Mouse (Mus musculus): ENCODE results near the gene Lrrfip1. TPM values are rescaled to one million over a fixed set of nuclear protein-coding genes. Genes with fewer than 3 reads are reported as not detected.

Gene Lrrfip1
- 20.5 TPM for polyA plus RNA-seq (2014; fragmentation: Illumina TruSeq; extraction: RNeasy Lipid Tissue Mini Kit (QIAGEN cat#74804); ENCODE audit: low read depth, low replicate concordance)

DNA sequence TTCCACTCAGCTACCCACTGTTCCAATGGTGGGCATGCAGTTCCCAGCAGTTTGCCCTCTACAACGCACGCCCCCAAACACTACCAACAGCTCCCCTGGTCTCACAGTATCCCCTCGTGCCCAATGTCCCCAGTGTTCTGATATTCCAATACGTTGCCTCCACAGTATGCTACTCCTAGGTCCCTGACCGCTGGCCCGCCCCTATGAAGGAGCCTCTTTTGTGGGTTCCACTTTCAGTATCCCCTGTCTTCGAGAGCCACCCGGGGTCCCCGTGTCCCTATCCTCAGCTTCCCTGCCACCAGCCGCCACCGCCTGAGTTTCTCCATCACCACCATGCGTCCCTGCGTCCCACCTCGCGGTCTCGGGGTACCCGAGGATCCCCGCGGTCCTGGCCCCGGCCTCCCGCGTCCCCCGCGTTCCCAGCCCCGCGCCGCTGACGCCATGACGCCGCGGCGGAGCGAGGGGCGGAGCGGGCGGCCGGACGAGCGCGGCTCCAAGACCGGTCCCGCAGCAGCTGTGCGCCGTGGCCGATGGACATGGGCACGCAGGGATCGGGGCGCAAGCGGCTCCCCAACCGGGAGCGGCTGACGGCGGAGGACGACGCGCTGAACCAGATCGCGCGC is at the start of gene Lrrfip1:
Lrrfip1 (plus strand) TSS at position 470 of the 623 bp plus-strand sequence.

DNA sequence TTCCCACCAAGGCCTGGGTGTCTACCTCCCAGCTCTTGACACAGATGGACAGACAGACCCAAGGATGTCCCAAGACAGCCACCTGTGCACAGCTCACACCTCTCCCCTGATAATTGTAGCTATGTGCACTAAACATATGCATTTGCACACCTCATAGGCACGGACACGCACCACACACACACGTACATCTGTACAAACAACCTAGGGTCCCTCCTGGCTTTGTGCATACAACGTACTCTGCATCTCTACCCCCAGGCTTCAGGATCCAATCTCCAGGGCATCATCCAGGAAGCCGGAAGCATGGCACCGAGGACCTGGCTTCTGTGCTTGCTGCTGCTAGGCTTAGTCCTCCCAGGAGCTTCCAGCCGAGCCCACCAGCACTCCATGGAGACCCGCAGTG is 45.7 kb upstream of the Lrrfip1 start, which contains the start of gene Prlh:
Prlh (plus strand) TSS at position 301 of the 400 bp plus-strand sequence.

DNA sequence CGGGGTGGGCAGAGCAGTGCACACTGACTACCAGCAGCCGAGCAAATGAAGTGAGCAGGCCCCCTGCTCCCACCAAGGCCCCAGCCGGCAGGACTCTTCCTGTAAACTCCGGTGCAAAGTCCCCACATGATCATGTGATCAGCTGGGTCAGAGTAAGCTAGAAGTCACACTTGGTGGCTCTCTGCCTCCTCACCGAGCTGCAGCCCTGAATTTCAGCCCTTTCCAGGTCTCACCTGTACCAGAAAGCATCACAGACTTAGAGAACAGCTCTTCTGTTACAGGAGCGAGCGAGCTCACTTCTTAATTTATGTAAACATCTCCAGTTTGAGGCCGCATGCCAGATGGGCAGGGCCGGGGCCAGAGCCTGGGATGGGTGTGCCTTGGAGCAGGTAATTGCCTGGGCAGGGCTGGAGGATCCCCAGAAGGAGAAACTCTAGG is 29.2 kb upstream of the Lrrfip1 start, which contains the start of gene Rab17:
Rab17 (minus strand) TSS at position 315 of the 438 bp plus-strand sequence.

DNA sequence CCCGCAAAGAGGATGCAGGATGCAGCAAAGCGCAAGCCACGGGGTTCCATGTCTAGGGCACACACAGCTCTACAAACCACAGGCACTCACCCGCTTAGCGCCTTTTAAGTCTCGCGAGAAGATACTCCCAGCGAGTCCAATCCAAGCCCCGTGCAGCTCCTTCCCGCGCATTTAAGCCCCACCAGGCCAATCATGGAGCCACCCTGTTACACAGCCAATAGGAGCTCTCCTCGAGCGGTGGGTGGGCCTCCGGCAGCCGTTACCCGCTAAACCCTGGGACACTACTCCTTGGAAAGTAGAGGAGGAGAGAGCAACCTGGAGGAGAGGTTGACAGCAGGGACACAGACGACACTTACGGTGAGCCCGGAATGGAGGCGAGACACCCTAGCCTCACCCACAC is 146.3 kb downstream of the Lrrfip1 start, which contains the start of gene Rbm44:
Rbm44 (plus strand) TSS at position 277 of the 400 bp plus-strand sequence.

Other genes with a start within 250 kb of the Lrrfip1 start
- 4.6 TPM for gene Col6a3, start 154.8 kb upstream of the Lrrfip1 start, polyA plus RNA-seq (2014; fragmentation: Illumina TruSeq; extraction: RNeasy Lipid Tissue Mini Kit (QIAGEN cat#74804); ENCODE audit: low read depth, low replicate concordance)
- gene Mlph, start 83.7 kb upstream of the Lrrfip1 start, polyA plus RNA-seq (2014; fragmentation: Illumina TruSeq; extraction: RNeasy Lipid Tissue Mini Kit (QIAGEN cat#74804); ENCODE audit: low read depth, low replicate concordance) = 0.26 TPM
- gene Prlh, start 45.6 kb upstream of the Lrrfip1 start, polyA plus RNA-seq (2014; fragmentation: Illumina TruSeq; extraction: RNeasy Lipid Tissue Mini Kit (QIAGEN cat#74804); ENCODE audit: low read depth, low replicate concordance) = not detected
- gene Rab17, start 29.1 kb upstream of the Lrrfip1 start, polyA plus RNA-seq (2014; fragmentation: Illumina TruSeq; extraction: RNeasy Lipid Tissue Mini Kit (QIAGEN cat#74804); ENCODE audit: low read depth, low replicate concordance) = 4.4 TPM
- gene Rbm44, start 146.4 kb downstream of the Lrrfip1 start, polyA plus RNA-seq (2014; fragmentation: Illumina TruSeq; extraction: RNeasy Lipid Tissue Mini Kit (QIAGEN cat#74804); ENCODE audit: low read depth, low replicate concordance) = not detected
- gene Ramp1, start 181.1 kb downstream of the Lrrfip1 start, polyA plus RNA-seq (2014; fragmentation: Illumina TruSeq; extraction: RNeasy Lipid Tissue Mini Kit (QIAGEN cat#74804); ENCODE audit: low read depth, low replicate concordance) = 0.48 TPM

Measured in liver, adult 10 weeks (tissue).